Mouse (Mus musculus): ENCODE measurements around the gene AA467197. TPM values are rescaled to one million over a fixed set of nuclear protein-coding genes. Genes with fewer than 3 reads are reported as not detected.

Gene AA467197
- total RNA-seq (2017) = 32.9 and 41.8 TPM in 2 replicates

- ATAC-seq (ENCODE audit: extremely low read depth, insufficient number of reproducible peaks, low FRiP score, poor library complexity, severe bottlenecking) = no peak
Observed at GRCm38 (mm10) chr2:122636686-122637085, at the start of gene AA467197. AA467197 (plus strand) TSS chr2:122636986.

GRCm38 (mm10) chr2:122587861-122588519, 48.8 kb upstream of the AA467197 start:
- ATAC-seq (ENCODE audit: extremely low read depth, insufficient number of reproducible peaks, low FRiP score, poor library complexity, severe bottlenecking) = no peak

- no peak for ATAC-seq (ENCODE audit: extremely low read depth, insufficient number of reproducible peaks, low FRiP score, poor library complexity, severe bottlenecking)
Observed at GRCm38 (mm10) chr2:122590351-122590750, 46.4 kb upstream of the AA467197 start.

- no peak for ATAC-seq (ENCODE audit: extremely low read depth, insufficient number of reproducible peaks, low FRiP score, poor library complexity, severe bottlenecking)
Observed at GRCm38 (mm10) chr2:122591213-122591612, 45.6 kb upstream of the AA467197 start.

- ATAC-seq (ENCODE audit: extremely low read depth, insufficient number of reproducible peaks, low FRiP score, poor library complexity, severe bottlenecking) = no peak
Observed at GRCm38 (mm10) chr2:122595461-122595860, 41.3 kb upstream of the AA467197 start.

GRCm38 (mm10) chr2:122599736-122600135, 37.0 kb upstream of the AA467197 start:
- ATAC-seq (ENCODE audit: extremely low read depth, insufficient number of reproducible peaks, low FRiP score, poor library complexity, severe bottlenecking) = no peak

- no peak for ATAC-seq (ENCODE audit: extremely low read depth, insufficient number of reproducible peaks, low FRiP score, poor library complexity, severe bottlenecking)
Observed at GRCm38 (mm10) chr2:122601354-122601753, 35.4 kb upstream of the AA467197 start.

- no peak for ATAC-seq (ENCODE audit: extremely low read depth, insufficient number of reproducible peaks, low FRiP score, poor library complexity, severe bottlenecking)
Observed at GRCm38 (mm10) chr2:122605829-122606228, 31.0 kb upstream of the AA467197 start.

- ATAC-seq (ENCODE audit: extremely low read depth, insufficient number of reproducible peaks, low FRiP score, poor library complexity, severe bottlenecking) = no peak
Observed at GRCm38 (mm10) chr2:122608820-122609219, 28.0 kb upstream of the AA467197 start.

GRCm38 (mm10) chr2:122610746-122611653, 25.8 kb upstream of the AA467197 start, which contains the start of gene Gatm:
Gatm (minus strand) TSS chr2:122611303.
- peak; percentile 46; the same call in 1 of the 2 replicates for ATAC-seq (ENCODE audit: extremely low read depth, insufficient number of reproducible peaks, low FRiP score, poor library complexity, severe bottlenecking)

GRCm38 (mm10) chr2:122611654-122611973, 25.2 kb upstream of the AA467197 start:
- no peak for ATAC-seq (ENCODE audit: extremely low read depth, insufficient number of reproducible peaks, low FRiP score, poor library complexity, severe bottlenecking)

GRCm38 (mm10) chr2:122616237-122616636, 20.5 kb upstream of the AA467197 start:
- no peak for ATAC-seq (ENCODE audit: extremely low read depth, insufficient number of reproducible peaks, low FRiP score, poor library complexity, severe bottlenecking)

GRCm38 (mm10) chr2:122617792-122618191, 19.0 kb upstream of the AA467197 start:
- no peak for ATAC-seq (ENCODE audit: extremely low read depth, insufficient number of reproducible peaks, low FRiP score, poor library complexity, severe bottlenecking)

GRCm38 (mm10) chr2:122618719-122619118, 18.1 kb upstream of the AA467197 start:
- no peak for ATAC-seq (ENCODE audit: extremely low read depth, insufficient number of reproducible peaks, low FRiP score, poor library complexity, severe bottlenecking)

GRCm38 (mm10) chr2:122621337-122622110, 15.3 kb upstream of the AA467197 start:
- no peak for ATAC-seq (ENCODE audit: extremely low read depth, insufficient number of reproducible peaks, low FRiP score, poor library complexity, severe bottlenecking)

GRCm38 (mm10) chr2:122625930-122626329, 10.9 kb upstream of the AA467197 start:
- no peak for ATAC-seq (ENCODE audit: extremely low read depth, insufficient number of reproducible peaks, low FRiP score, poor library complexity, severe bottlenecking)

- peak; percentile 77 for ATAC-seq (ENCODE audit: extremely low read depth, insufficient number of reproducible peaks, low FRiP score, poor library complexity, severe bottlenecking)
Observed at GRCm38 (mm10) chr2:122628976-122629375, 7.8 kb upstream of the AA467197 start.

- ATAC-seq (ENCODE audit: extremely low read depth, insufficient number of reproducible peaks, low FRiP score, poor library complexity, severe bottlenecking) = no peak
Observed at GRCm38 (mm10) chr2:122629871-122630270, 6.9 kb upstream of the AA467197 start.

GRCm38 (mm10) chr2:122630465-122631225, 6.1 kb upstream of the AA467197 start:
- peak; percentile 80 for ATAC-seq (ENCODE audit: extremely low read depth, insufficient number of reproducible peaks, low FRiP score, poor library complexity, severe bottlenecking)

Measured in neutrophil, adult 5-6 weeks (primary cell).